8 mouse cellular contexts compared by ENCODE assay signal in genomic region chr13:41000926-41001639, GRCm38 (mm10). TPM values are rescaled to one million over a fixed set of nuclear protein-coding genes. Genes with fewer than 3 reads are reported as not detected.
DNase-seq lines count a peak whose midpoint lies in the region; ATAC-seq lines count a peak whose summit lies in the region.

TSS of gene Pak1ip1 (plus strand) at chr13:41001023.

- peaks cover 19% of the 10 kb centered on the region for H3K4me1 ChIP-seq in heart, embryonic 13.5 days
- H3K4me1 ChIP-seq in liver, embryonic 12.5 days, result peaks cover 46% of the 10 kb centered on the region
- peaks cover 15% of the 10 kb centered on the region for H3K4me1 ChIP-seq in stomach, embryonic 15.5 days

- WGBS in heart, embryonic 13.5 days, result under 1% methylated on average over 58 of the region's 58 CpGs
- WGBS in liver, embryonic 12.5 days (ENCODE audit: insufficient replicate concordance), result under 1% methylated on average over 58 of the region's 58 CpGs
- WGBS in stomach, embryonic 15.5 days, result under 1% methylated on average over 55 of the region's 58 CpGs

- peak within 1 kb of the TSS; percentile 90 for H3K4me3 ChIP-seq in heart, embryonic 13.5 days
- H3K4me3 ChIP-seq in liver, embryonic 12.5 days, result peak within 1 kb of the TSS; percentile 90
- peak within 1 kb of the TSS; percentile 99 for H3K4me3 ChIP-seq in stomach, embryonic 15.5 days (replicated peaks)

- ATAC-seq in erythroid progenitor cell, adult 5-6 weeks (replicated peaks; ENCODE audit: low FRiP score, poor library complexity, severe bottlenecking), result peak; percentile 98
- ATAC-seq in heart, embryonic 13.5 days (ENCODE audit: extremely low read depth, insufficient number of reproducible peaks, low FRiP score, low TSS enrichment), result peak; percentile 87
- ATAC-seq in liver, embryonic 12.5 days, result peak; percentile 86
- peak; percentile 93 for ATAC-seq in stomach, embryonic 15.5 days (ENCODE audit: insufficient read depth, low FRiP score, low read depth)

- H3K9me3 ChIP-seq in heart, embryonic 13.5 days, result no peaks in the 10 kb centered on the region
- H3K9me3 ChIP-seq in liver, embryonic 12.5 days (replicated peaks), result no peaks in the 10 kb centered on the region
- H3K9me3 ChIP-seq in stomach, embryonic 15.5 days, result no peaks in the 10 kb centered on the region

- DNase-seq in CD4-positive helper T cell, adult 2 months (ENCODE audit: low read depth, low spot score), result peak; percentile 97
- peak; percentile 87 for DNase-seq in brain, embryonic 18.5 days (ENCODE audit: low read depth, low spot score)
- DNase-seq in kidney, postnatal 10 days, result peak; percentile 96
- peak; percentile 92 to 94 for DNase-seq in natural killer cell, adult 2 months (ENCODE audit: low spot score in 2 of 2)

- H3K27ac ChIP-seq in heart, embryonic 13.5 days (replicated peaks), result peak within 1 kb of the TSS; percentile 98
- peak within 1 kb of the TSS; percentile 90 for H3K27ac ChIP-seq in liver, embryonic 12.5 days
- peak within 1 kb of the TSS; percentile 99 for H3K27ac ChIP-seq in stomach, embryonic 15.5 days

- H3K27me3 ChIP-seq in heart, embryonic 13.5 days (replicated peaks), result no peaks in the 10 kb centered on the region
- no peaks in the 10 kb centered on the region for H3K27me3 ChIP-seq in liver, embryonic 12.5 days (replicated peaks)
- no peaks in the 10 kb centered on the region for H3K27me3 ChIP-seq in stomach, embryonic 15.5 days (replicated peaks)

- peaks cover 22% of the 10 kb centered on the region for H3K36me3 ChIP-seq in heart, embryonic 13.5 days
- H3K36me3 ChIP-seq in liver, embryonic 12.5 days, result peaks cover 38% of the 10 kb centered on the region
- peaks cover 10% of the 10 kb centered on the region for H3K36me3 ChIP-seq in stomach, embryonic 15.5 days

- peak within 1 kb of the TSS; percentile 89 for H3K4me2 ChIP-seq in heart, embryonic 13.5 days
- H3K4me2 ChIP-seq in liver, embryonic 12.5 days, result peak within 1 kb of the TSS; percentile 98
- peak within 1 kb of the TSS; percentile 86 for H3K4me2 ChIP-seq in stomach, embryonic 15.5 days

- H3K9ac ChIP-seq in heart, embryonic 13.5 days, result peak within 1 kb of the TSS; percentile 92
- H3K9ac ChIP-seq in liver, embryonic 12.5 days, result peak within 1 kb of the TSS; percentile 85
- peak within 1 kb of the TSS; percentile 86 for H3K9ac ChIP-seq in stomach, embryonic 15.5 days

RNA-seq across cellular contexts. Expression of gene Pak1ip1, which starts in this region (rescaled TPM):
- total RNA-seq in erythroid progenitor cell, adult 5-6 weeks (2015; ENCODE audit: low replicate concordance), result 46.5 and 88.0 TPM in 2 replicates
- 63.4 and 63.5 TPM in 2 replicates for total RNA-seq in erythroid progenitor cell, adult 5-6 weeks (2017; ENCODE audit: low replicate concordance)
- 47.4 and 52.5 TPM in 2 replicates for polyA plus RNA-seq in heart, embryonic 13.5 days (2015; fragmentation: Nextera tagmentation; extraction: Ambion mirVana)
- polyA plus RNA-seq in liver, embryonic 12.5 days (2016; fragmentation: Nextera tagmentation; extraction: Ambion mirVana), result 85.0 and 88.4 TPM in 2 replicates
- 69.0 and 73.9 TPM in 2 replicates for polyA plus RNA-seq in stomach, embryonic 15.5 days (2015; fragmentation: Nextera tagmentation; extraction: Ambion mirVana)

Comparison
In these comparisons a context has a peak if more than half of its experiments do, and no peak if none do; other contexts are left out.
1. Peak in every context shown above with its lines: DNase-seq, ATAC-seq, H3K4me3 ChIP-seq and H3K27ac ChIP-seq.